Mouse (Mus musculus): ENCODE measurements at regions not wholly inside any gene's neighbourhood (a gene's known extent, or its start where the extent isn't known, plus 50 kb on each side); places are given as distances from the start of the nearest gene placed in this dataset.

DNA sequence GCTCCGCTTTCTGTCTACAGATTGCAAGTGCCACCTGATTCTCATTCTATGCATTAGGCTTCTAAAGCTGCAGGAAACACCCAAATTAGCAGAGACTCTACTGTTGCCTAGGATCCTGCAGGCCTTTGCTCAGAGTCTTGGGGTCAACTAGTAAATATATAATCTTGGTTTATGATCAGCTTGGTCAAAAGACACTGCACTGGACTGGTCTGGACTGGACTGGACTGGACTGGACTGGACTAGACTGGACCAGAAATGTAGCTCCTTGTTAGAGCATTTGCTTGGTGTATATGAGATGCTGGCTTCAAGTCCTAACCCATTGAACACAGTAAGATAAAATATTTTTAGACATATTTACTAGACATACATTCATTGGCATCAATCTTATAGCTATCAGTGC is 53.7 kb upstream of the Car8 start:
- Histone ChIP-seq H3K27me3 (replicated peaks; ENCODE audit: insufficient read depth, low read length) (no peaks in the 10 kb centered on the region), H3K9me3 (ENCODE audit: low read length) (no peaks in the 10 kb centered on the region), H3K4me3 (ENCODE audit: low read depth, low read length) (no peak overlapping the region), H3K36me3 (ENCODE audit: insufficient read depth, low read length) (no peaks in the 10 kb centered on the region), H3K9ac (replicated peaks; ENCODE audit: low read depth) (no peak overlapping the region), H3K4me2 (replicated peaks; ENCODE audit: low read depth, low read length) (no peak overlapping the region), H3K27ac (ENCODE audit: low read length) (no peak overlapping the region), H3K4me1 (ENCODE audit: insufficient read depth, low read depth, low read length) (no peaks in the 10 kb centered on the region)
- ATAC-seq (no peak), DNase-seq (ENCODE audit: low spot score) (no peak)
- 88% methylated on average over 1 of the region's 1 CpGs for WGBS
- no peak for TF ChIP-seq EP300 (IDR thresholded peaks at IDR 0.05)
- no peak for TF ChIP-seq CTCF (IDR thresholded peaks at IDR 0.05)

- Histone ChIP-seq H3K9me3 (ENCODE audit: low read length) (no peaks in the 10 kb centered on the region), H3K27ac (ENCODE audit: low read length) (no peak overlapping the region), H3K4me2 (replicated peaks; ENCODE audit: low read depth, low read length) (no peak overlapping the region), H3K4me1 (ENCODE audit: insufficient read depth, low read depth, low read length) (no peaks in the 10 kb centered on the region), H3K4me3 (ENCODE audit: low read depth, low read length) (no peak overlapping the region), H3K9ac (replicated peaks; ENCODE audit: low read depth) (no peak overlapping the region), H3K36me3 (ENCODE audit: insufficient read depth, low read length) (no peaks in the 10 kb centered on the region), H3K27me3 (replicated peaks; ENCODE audit: insufficient read depth, low read length) (no peaks in the 10 kb centered on the region)
- DNase-seq (ENCODE audit: low spot score) (peak; percentile 31), ATAC-seq (no peak)
- no peak for TF ChIP-seq CTCF (IDR thresholded peaks at IDR 0.05)
- TF ChIP-seq EP300 (IDR thresholded peaks at IDR 0.05), result no peak
- 61% methylated on average over 11 of the region's 11 CpGs for WGBS
Observed at GRCm38 (mm10) chr4:8291528-8292492, 53.0 kb upstream of the Car8 start.

DNA sequence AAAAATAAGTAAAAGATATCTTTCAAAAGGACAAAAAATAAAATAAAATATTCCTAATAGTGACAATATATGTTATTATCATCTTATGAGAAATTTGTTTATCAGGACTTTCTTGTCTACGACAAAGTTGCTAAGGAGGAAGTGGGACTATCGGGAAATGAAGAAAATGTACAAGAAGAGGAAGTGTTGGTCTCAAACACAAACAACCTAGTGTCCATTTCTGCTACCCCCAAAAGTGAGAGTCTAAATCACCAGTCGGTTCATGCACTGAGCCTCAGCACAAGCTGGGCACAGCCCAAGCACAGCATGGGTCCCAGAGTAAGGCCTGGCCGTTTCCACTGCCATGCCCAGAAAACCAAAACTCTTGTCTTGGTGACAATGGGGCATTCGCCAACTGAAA is 51.1 kb upstream of the Car8 start:
- no peaks in the 10 kb centered on the region for H3K27me3 ChIP-seq (replicated peaks; ENCODE audit: insufficient read depth, low read length)
- DNase-seq (ENCODE audit: low spot score), result no peak
- H3K36me3 ChIP-seq (ENCODE audit: insufficient read depth, low read length), result no peaks in the 10 kb centered on the region
- H3K4me2 ChIP-seq (replicated peaks; ENCODE audit: low read depth, low read length), result no peak overlapping the region
- no peaks in the 10 kb centered on the region for H3K9me3 ChIP-seq (ENCODE audit: low read length)
- H3K27ac ChIP-seq (ENCODE audit: low read length), result no peak overlapping the region
- WGBS, result 72% methylated on average over 5 of the region's 5 CpGs
- no peak for TF ChIP-seq EP300 (IDR thresholded peaks at IDR 0.05)
- TF ChIP-seq CTCF (IDR thresholded peaks at IDR 0.05), result no peak
- ATAC-seq, result no peak
- H3K9ac ChIP-seq (replicated peaks; ENCODE audit: low read depth), result no peak overlapping the region
- H3K4me1 ChIP-seq (ENCODE audit: insufficient read depth, low read depth, low read length), result no peaks in the 10 kb centered on the region
- H3K4me3 ChIP-seq (ENCODE audit: low read depth, low read length), result no peak overlapping the region
